Mouse (Mus musculus): Measurements from ENCODE around the gene Pik3r5. TPM values are rescaled to one million over a fixed set of nuclear protein-coding genes. Genes with fewer than 3 reads are reported as not detected.

Gene Pik3r5
- polyA plus RNA-seq, 1 experiment, result 4.7 TPM

DNA sequence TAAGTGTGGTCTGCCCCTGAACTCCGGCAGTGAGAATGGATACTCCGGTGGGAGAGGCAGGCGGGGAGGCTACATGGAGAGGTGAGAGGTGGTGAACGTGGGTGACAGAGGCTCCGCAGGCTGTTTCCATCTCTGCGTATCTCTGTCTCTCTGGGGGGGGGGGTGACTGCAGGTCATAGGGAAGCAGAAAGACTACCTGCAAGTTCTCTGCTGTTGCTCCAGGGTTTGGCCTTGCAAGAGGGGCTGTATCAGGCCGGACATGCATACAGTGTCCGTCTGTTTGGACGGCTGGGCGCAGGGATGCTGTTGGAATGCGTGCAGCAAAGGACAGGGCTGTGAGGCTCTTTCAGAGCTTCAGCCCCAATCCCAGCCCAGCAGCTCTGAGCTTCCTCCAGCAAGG is 73.0 kb downstream of the Pik3r5 start:
- no peak for DNase-seq (ENCODE audit: low read depth, low spot score)
- 76% methylated on average over 11 of the region's 11 CpGs for WGBS

GRCm38 (mm10) chr11:68507246-68507645 is 75.3 kb downstream of the Pik3r5 start:
- WGBS, result 89% methylated on average over 7 of the region's 7 CpGs
- DNase-seq (ENCODE audit: low read depth, low spot score), result no peak

- 54% methylated on average over 5 of the region's 5 CpGs for WGBS
- no peak for DNase-seq (ENCODE audit: low read depth, low spot score)
Measured at GRCm38 (mm10) chr11:68508619-68509018, 76.7 kb downstream of the Pik3r5 start.

GRCm38 (mm10) chr11:68509194-68509593 is 77.3 kb downstream of the Pik3r5 start:
- DNase-seq (ENCODE audit: low read depth, low spot score), result no peak
- 56% methylated on average over 2 of the region's 2 CpGs for WGBS

DNA sequence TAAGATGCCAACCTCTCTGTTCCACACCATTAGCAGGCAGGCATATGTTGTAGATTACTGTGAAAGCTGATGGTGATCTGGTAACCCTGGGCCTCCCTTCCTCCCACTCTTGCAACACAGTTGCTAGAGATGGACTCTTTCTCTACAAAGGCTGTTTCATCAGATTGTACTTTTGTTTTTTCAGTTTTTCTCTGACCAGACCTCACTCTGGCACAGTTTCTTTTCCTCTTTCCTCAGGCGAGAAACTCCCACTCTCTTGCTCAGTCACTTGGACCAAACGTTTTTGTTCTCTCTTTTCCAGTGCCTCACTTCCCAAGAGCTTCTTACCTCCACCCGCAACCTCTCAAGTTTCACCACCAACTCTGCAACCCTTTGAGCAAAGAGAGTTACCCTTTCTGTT is 82.0 kb downstream of the Pik3r5 start:
- no peak for DNase-seq (ENCODE audit: low read depth, low spot score)
- 39% methylated on average over 3 of the region's 3 CpGs for WGBS

- DNase-seq (ENCODE audit: low read depth, low spot score), result no peak
- 93% methylated on average over 4 of the region's 4 CpGs for WGBS
Measured at GRCm38 (mm10) chr11:68519362-68519761, 87.4 kb downstream of the Pik3r5 start.

GRCm38 (mm10) chr11:68519815-68520214 is 87.9 kb downstream of the Pik3r5 start:
- no peak for DNase-seq (ENCODE audit: low read depth, low spot score)
- 42% methylated on average over 5 of the region's 5 CpGs for WGBS

- 87% methylated on average over 2 of the region's 2 CpGs for WGBS
- no peak for DNase-seq (ENCODE audit: low read depth, low spot score)
Measured at GRCm38 (mm10) chr11:68520439-68520838, 88.5 kb downstream of the Pik3r5 start.

- DNase-seq (ENCODE audit: low read depth, low spot score), result no peak
- WGBS, result 79% methylated on average over 5 of the region's 5 CpGs
Measured at GRCm38 (mm10) chr11:68521352-68521751, 89.4 kb downstream of the Pik3r5 start.

DNA sequence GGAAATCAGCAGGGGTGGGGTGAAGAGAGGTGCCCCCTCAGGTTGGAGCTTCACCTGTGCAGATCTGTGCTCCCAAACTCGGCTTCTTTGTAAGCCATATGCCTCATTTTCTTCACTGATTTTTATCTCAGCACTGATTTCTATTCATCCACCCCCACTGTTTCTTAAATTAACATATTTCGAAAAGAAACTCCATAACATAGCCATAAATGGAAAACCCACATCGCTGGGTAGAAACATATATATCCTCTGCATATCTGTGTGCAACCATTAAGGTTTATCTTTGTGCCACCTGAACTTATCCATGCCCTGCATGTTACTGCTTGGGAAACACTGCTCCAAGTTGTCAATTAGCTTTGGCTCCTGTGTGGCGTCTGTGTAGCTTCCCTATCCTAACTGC is 94.5 kb downstream of the Pik3r5 start:
- DNase-seq (ENCODE audit: low read depth, low spot score), result no peak
- WGBS, result 63% methylated on average over 4 of the region's 4 CpGs

- WGBS, result 17% methylated on average over 16 of the region's 16 CpGs
- no peak for DNase-seq (ENCODE audit: low read depth, low spot score)
Measured at GRCm38 (mm10) chr11:68531066-68531806, 99.3 kb downstream of the Pik3r5 start.

GRCm38 (mm10) chr11:68531941-68532535 is 100.1 kb downstream of the Pik3r5 start:
- no peak for DNase-seq (ENCODE audit: low read depth, low spot score)
- WGBS, result 31% methylated on average over 11 of the region's 11 CpGs

- WGBS, result 66% methylated on average over 5 of the region's 5 CpGs
- no peak for DNase-seq (ENCODE audit: low read depth, low spot score)
Measured at GRCm38 (mm10) chr11:68532773-68533172, 100.9 kb downstream of the Pik3r5 start.

DNA sequence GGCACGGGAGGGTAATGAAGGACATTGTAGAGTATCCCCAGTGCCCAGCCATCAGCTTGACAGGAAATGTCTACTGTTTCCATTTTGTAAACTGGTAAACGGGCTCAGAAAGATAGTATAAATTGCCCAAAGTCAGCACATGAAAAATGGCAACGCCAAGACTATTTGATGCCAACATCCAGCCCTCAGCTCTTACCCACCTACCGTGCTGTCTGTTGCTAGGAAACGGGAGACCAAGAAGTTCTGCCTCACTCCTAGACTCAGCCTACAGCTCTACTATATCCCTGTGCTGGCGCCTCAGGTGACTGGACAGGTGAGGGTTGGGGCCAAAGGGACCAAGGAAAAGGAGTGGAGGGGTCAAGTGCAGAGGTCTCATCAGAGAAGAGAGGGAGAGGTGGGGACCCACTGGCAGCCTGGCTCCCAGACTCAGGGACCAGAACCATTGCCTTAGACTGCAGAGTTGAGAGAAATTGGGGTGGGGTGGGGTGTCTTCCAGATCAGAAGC is 102.1 kb downstream of the Pik3r5 start:
- no peak for DNase-seq (ENCODE audit: low read depth, low spot score)
- WGBS, result 82% methylated on average over 6 of the region's 6 CpGs

DNA sequence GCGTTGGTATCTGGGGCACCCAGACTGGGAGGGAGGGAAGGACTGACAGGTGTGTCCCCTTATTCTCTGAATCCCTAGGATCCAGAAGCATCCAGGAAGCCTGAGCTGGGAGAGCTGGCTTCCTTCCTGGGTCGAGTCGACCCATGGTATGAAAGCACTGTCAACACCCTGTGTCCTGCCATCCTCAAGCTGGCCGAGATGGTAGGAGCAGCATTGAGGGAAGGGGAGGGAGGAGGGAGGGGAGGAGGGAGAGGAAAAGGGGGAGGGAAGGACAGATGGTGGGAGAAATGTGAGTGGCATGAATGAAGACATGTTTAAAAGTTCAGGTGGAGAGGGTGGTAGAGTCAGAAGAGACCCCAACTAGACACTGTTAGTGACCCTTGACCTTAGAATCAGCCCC is 104.1 kb downstream of the Pik3r5 start:
- 47% methylated on average over 4 of the region's 4 CpGs for WGBS
- DNase-seq (ENCODE audit: low read depth, low spot score), result no peak

GRCm38 (mm10) chr11:68536465-68536864 is 104.5 kb downstream of the Pik3r5 start:
- WGBS, result 22% methylated on average over 4 of the region's 4 CpGs
- no peak for DNase-seq (ENCODE audit: low read depth, low spot score)

GRCm38 (mm10) chr11:68539621-68540020 is 107.7 kb downstream of the Pik3r5 start:
- DNase-seq (ENCODE audit: low read depth, low spot score), result no peak
- WGBS, result 67% methylated on average over 5 of the region's 5 CpGs

DNA sequence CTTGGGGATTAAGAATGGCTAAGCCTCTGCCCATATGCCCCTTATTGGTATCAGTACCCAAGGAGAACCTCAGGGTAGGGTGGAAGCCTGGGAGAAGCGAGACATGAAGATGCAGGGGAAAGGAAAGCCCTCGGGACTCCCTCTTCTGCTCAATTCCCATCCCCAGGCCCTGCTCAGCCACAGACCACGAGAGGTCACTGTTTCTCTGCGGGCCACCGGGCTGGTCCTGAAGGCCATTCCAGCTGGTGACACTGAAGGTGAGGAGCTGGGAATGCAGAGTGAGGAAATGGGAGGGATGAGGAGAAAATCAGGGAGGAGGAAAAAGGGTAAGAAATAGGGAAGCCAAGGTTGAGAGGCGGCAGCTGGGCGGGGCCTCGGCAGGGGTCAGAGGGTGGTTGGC is 112.6 kb downstream of the Pik3r5 start:
- no peak for DNase-seq (ENCODE audit: low read depth, low spot score)
- whole genome bisulfite sequencing, result 21% methylated on average over 8 of the region's 8 CpGs

- DNase-seq (ENCODE audit: low read depth, low spot score), result no peak
- WGBS, result 64% methylated on average over 7 of the region's 7 CpGs
Measured at GRCm38 (mm10) chr11:68545172-68545571, 113.3 kb downstream of the Pik3r5 start.

- 68% methylated on average over 8 of the region's 8 CpGs for WGBS
- no peak for DNase-seq (ENCODE audit: low read depth, low spot score)
Measured at GRCm38 (mm10) chr11:68545682-68546222, 113.8 kb downstream of the Pik3r5 start.

All from large intestine, adult 2 months (tissue).